Mouse (Mus musculus) small intestine, adult 2 months (tissue): Measurements from ENCODE around the gene Zbtb25. TPM values are rescaled to one million over a fixed set of nuclear protein-coding genes. Genes with fewer than 3 reads are reported as not detected.
A peak's percentile ranks its signal among the peaks of the same experiment; 100 is the strongest.

Experiments used
- H3K27ac ChIP-seq: fragments of 200-500 bp; 2 replicates; pipeline ENCODE4 v1.5.1; 2012; ENCODE audit warnings: low read depth, low read length, control low read depth, inconsistent platforms; ENCODE audit not compliant: insufficient read depth
- H3K27me3 ChIP-seq: fragments of 200-500 bp; 2 replicates; pipeline ENCODE4 v1.6.1; 2012; ENCODE audit warnings: mild to moderate bottlenecking, moderate library complexity, low read length, inconsistent platforms; ENCODE audit not compliant: control insufficient read depth, insufficient read depth
- H3K36me3 ChIP-seq: fragments of 200-500 bp; 2 replicates; pipeline ENCODE4 v1.6.1; 2012; ENCODE audit warnings: mild to moderate bottlenecking, low read length, control low read depth, inconsistent platforms; ENCODE audit not compliant: control insufficient read depth, insufficient read depth
- H3K4me1 ChIP-seq: fragments of 200-500 bp; 2 replicates; pipeline ENCODE4 v1.6.1; 2012; ENCODE audit warnings: low read length, inconsistent platforms, mixed read lengths; ENCODE audit not compliant: control insufficient read depth, insufficient read depth, insufficient read length
- H3K4me3 ChIP-seq: fragments of 200-500 bp; 2 replicates; pipeline ENCODE4 v1.5.1; 2012; ENCODE audit warnings: low read depth, mild to moderate bottlenecking, control low read depth, inconsistent platforms, low read length, moderate library complexity
- CTCF ChIP-seq: fragments of 200-500 bp; IDR thresholded peaks from 2 replicates; pipeline ENCODE4 v1.5.1; 2012; ENCODE audit warnings: low read depth, mild to moderate bottlenecking, control low read depth, inconsistent platforms, low read length, moderate library complexity, mixed read lengths; ENCODE audit not compliant: insufficient replicate concordance, insufficient read length; ENCODE audit errors: extremely low read depth
- POLR2A ChIP-seq: fragments of 200-500 bp; IDR thresholded peaks from 2 replicates; pipeline ENCODE4 v1.6.1; 2012; ENCODE audit warnings: low read depth, mild to moderate bottlenecking, control low read depth, inconsistent platforms, low read length, moderate library complexity
- WGBS: fragments of 180-500 bp; shearing (Covaris S2); methylation state at CpG from one replicate; pipeline ENCODE4 v1.1.7; 2018; 5-methylcytosine and 5-hydroxymethylcytosine counted together
- polyA plus RNA-seq: library from polyadenylated mRNA; depleted of rRNA; stranded (reverse); fragments of >200 nt; gene quantifications from 2 replicates; pipeline ENCODE4 v1.2.3, GENCODE M21; 2012

The Zbtb25 gene
- polyA plus RNA-seq, 1 experiment: 2.2 TPM

- Histone ChIP-seq H3K36me3 (no peaks in the 10 kb centered on the region), H3K4me1 (no peaks in the 10 kb centered on the region), H3K27ac (no peak overlapping the region), H3K4me3 (no peak overlapping the region), H3K27me3 (no peaks in the 10 kb centered on the region)
- 81% methylated on average over 5 of the region's 5 CpGs for WGBS
- TF ChIP-seq CTCF (no peak), POLR2A (no peak)
Measured at GRCm38 (mm10) chr12:76335641-76336040, 33.8 kb downstream of the Zbtb25 start.

GRCm38 (mm10) chr12:76333688-76334087 is 35.7 kb downstream of the Zbtb25 start:
- H3K27me3 ChIP-seq: no peaks in the 10 kb centered on the region
- TF ChIP-seq POLR2A (no peak), CTCF (no peak)
- no peaks in the 10 kb centered on the region for H3K4me1 ChIP-seq
- 92% methylated on average over 5 of the region's 5 CpGs for WGBS
- no peak overlapping the region for H3K4me3 ChIP-seq
- no peak overlapping the region for H3K27ac ChIP-seq
- H3K36me3 ChIP-seq: no peaks in the 10 kb centered on the region

- no peaks in the 10 kb centered on the region for H3K36me3 ChIP-seq
- 87% methylated on average over 6 of the region's 6 CpGs for WGBS
- H3K27ac ChIP-seq: no peak overlapping the region
- 0 out of 2 replicates have a peak, but pooled peaks cover 3% of the 10 kb centered on the region for H3K27me3 ChIP-seq
- H3K4me1 ChIP-seq: no peaks in the 10 kb centered on the region
- H3K4me3 ChIP-seq: no peak overlapping the region
- TF ChIP-seq CTCF: no peak
- TF ChIP-seq POLR2A: no peak
Measured at GRCm38 (mm10) chr12:76328567-76329354, 40.6 kb downstream of the Zbtb25 start.

- no peak for TF ChIP-seq CTCF
- no peak for TF ChIP-seq POLR2A
- H3K27ac ChIP-seq: no peak overlapping the region
- H3K4me1 ChIP-seq: no peaks in the 10 kb centered on the region
- 0 out of 2 replicates have a peak, but pooled peaks cover 3% of the 10 kb centered on the region for H3K27me3 ChIP-seq
- no peak overlapping the region for H3K4me3 ChIP-seq
- H3K36me3 ChIP-seq: 0 out of 2 replicates have a peak, but pooled peaks cover 1% of the 10 kb centered on the region
- 93% methylated on average over 23 of the region's 23 CpGs for WGBS
Measured at GRCm38 (mm10) chr12:76326437-76327220, 42.8 kb downstream of the Zbtb25 start.

GRCm38 (mm10) chr12:76324679-76325431 is 44.5 kb downstream of the Zbtb25 start, which contains the start of gene Akap5:
Gene Akap5 (plus strand): TSS chr12:76324891.
- TF ChIP-seq POLR2A: 0 out of 2 replicates have a peak, but pooled peaks have one; percentile 13
- TF ChIP-seq CTCF: no peak
- H3K4me3 ChIP-seq: peak within 1 kb of the TSS; percentile 65
- no peak within 1 kb of the TSS for H3K27ac ChIP-seq
- H3K27me3 ChIP-seq: 0 out of 2 replicates have a peak, but pooled peaks cover 3% of the 10 kb centered on the region
- H3K4me1 ChIP-seq: no peaks in the 10 kb centered on the region
- peaks cover 2% of the 10 kb centered on the region; the same call in 1 of the 2 replicates for H3K36me3 ChIP-seq
- 5% methylated on average over 53 of the region's 53 CpGs for WGBS

- no peaks in the 10 kb centered on the region; the same call in 1 of the 2 replicates for H3K4me1 ChIP-seq
- WGBS: 49% methylated on average over 9 of the region's 9 CpGs
- TF ChIP-seq POLR2A: no peak
- TF ChIP-seq CTCF: no peak
- peaks cover 17% of the 10 kb centered on the region for H3K36me3 ChIP-seq
- H3K4me3 ChIP-seq: peak overlapping the region; percentile 20; the same call in 1 of the 2 replicates
- peak overlapping the region; percentile 53 for H3K27ac ChIP-seq
- no peaks in the 10 kb centered on the region for H3K27me3 ChIP-seq
Measured at GRCm38 (mm10) chr12:76318282-76319212, 50.9 kb downstream of the Zbtb25 start.
